Mouse (Mus musculus): ENCODE data around the gene Mpeg1.
A peak's percentile ranks its signal among the peaks of the same experiment; 100 is the strongest.

Gene Mpeg1

DNA sequence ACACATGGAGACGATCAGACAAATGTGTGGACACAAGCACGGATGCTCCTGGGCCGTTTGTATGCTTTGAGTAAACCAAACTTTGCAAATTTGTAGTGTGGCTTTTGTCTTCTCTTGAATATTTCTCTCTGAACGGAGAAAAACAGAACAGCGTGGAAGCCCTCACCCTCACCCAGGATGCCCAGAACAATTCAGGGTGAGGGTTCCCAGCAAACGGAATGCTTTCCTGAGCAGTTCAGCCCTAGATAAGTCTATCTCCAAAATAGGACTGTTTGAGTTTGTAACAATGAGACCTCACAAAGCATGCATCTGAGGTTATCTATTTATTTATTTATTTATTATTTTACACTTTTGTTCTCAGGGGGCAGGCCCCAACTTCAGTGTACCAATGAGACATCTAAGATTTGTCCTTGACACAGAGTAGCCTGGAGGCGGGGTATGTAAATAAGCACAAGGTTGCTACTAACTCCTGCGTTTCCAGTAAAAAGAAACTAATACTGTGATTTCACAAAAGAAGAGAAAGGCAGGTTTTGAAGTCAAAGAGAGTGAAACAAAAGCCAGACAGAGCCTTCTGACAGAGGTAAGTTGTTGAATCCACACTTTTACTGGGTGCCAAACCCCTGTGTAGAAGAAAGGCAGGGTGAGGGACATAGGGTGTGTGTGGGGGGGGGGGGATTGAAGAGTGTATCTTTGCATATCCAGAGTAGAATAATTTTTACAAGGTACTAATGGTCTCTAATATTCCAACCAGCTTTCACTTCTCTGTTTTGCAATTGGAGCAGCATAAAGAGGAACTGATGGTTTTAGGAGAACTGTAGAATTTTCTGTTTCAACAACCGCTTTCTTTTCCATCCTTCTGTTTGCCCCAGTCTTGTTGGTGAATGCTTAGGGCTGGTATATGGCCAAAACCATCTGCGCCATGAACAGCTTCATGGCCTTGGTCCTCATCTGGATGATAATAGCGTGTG is at the start of gene Mpeg1:
Gene Mpeg1, plus strand, starts transcription at position 498 of the 968 bp plus-strand sequence.
- DNase-seq (ENCODE audit: low read depth): no peak

DNA sequence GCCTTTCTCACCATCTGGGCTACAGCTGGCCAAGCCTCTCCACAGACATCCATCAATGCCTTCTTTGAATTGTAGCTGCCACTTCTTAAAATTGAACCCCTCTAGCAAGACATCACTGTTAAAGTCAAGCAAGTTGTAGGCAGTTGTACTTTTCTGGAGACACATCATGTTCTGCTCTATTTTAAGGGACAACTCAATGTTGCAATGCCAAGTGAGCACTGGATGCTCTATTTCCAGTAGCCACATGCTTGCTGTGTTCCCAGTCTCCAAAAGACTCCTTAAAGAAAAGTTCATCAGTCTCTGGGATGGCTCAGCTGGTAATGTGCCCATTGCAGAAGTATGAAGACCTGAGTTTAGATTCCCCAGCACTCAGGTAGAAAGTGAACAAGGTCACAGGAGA is 46.8 kb upstream of the Mpeg1 start:
- DNase-seq (ENCODE audit: low read depth): no peak

DNA sequence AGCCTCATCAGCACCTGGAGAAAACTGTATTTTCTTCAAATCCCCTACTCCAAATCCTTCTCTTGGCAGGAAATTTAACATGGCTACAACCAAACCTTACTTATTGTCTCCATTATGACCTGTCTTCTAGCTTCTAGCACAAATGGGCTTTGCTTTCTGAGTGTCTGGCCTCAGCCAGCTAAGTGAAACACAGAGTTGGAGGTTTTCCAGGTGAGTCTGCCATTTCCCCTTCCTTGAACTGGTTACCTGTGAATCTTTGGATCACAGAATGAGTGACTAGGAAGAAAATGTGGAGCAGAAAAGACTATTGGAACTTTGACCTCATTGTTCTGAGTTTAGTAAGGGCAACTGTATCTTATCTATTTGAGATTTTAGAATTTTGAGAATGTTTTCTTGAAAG is 43.2 kb upstream of the Mpeg1 start, which contains the start of gene Olfr1441:
Gene Olfr1441, plus strand, starts transcription at position 73 of the 400 bp plus-strand sequence.
- no peak for DNase-seq (ENCODE audit: low read depth)

DNA sequence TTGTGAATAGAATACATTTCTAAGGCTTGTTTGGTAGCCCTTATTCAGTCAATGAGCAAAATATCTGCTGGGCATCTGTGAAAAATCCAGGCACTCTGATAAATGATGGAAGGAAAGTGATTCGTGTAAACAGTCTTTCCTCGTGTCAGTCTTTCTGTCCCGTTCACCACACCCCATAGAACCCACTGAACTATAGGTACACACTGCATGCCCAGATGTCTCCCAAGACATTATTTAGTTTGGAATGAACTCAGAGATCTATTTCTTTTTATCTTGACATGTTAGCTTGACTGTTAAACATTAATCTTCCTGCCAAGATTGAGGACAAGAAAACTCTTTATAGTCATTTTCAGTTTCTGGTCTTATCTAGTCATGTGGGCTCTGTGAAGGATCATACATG is 42.3 kb upstream of the Mpeg1 start:
- no peak for DNase-seq (ENCODE audit: low read depth)

- no peak for DNase-seq (ENCODE audit: low read depth)
These were observed 40.0 kb upstream of the Mpeg1 start for GRCm38 (mm10) chr19:12420555-12420954.

- DNase-seq (ENCODE audit: low read depth): no peak
These were observed 38.9 kb upstream of the Mpeg1 start for GRCm38 (mm10) chr19:12421680-12422079.

DNA sequence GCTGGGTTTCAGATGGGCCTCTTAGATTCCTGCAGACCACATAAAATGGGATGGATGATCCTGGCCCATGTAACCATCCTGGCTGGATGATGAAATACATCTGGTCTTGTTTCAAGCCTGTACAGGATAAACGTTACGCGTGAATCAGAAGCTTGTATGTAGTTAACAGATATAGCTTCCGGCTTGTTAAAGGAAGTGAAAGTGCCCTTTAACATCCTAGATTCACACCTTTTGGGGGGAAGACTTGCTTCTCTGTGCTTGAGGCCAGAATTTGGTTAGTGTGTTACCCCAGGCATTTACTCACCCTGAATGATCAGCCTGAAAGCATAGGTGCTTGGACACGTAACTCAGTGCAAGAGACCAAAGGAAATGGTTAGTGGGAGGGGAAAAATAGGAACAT is 33.5 kb upstream of the Mpeg1 start:
- no peak for DNase-seq (ENCODE audit: low read depth)

GRCm38 (mm10) chr19:12427605-12428004 is 33.0 kb upstream of the Mpeg1 start, which contains the start of gene Pfpl:
Gene Pfpl, plus strand, starts transcription at chr19:12427905.
- DNase-seq (ENCODE audit: low read depth): no peak

- DNase-seq (ENCODE audit: low read depth): peak; percentile 48
These were observed 27.5 kb upstream of the Mpeg1 start for GRCm38 (mm10) chr19:12433033-12433432.

GRCm38 (mm10) chr19:12435011-12435416 is 25.6 kb upstream of the Mpeg1 start:
- no peak for DNase-seq (ENCODE audit: low read depth)

- DNase-seq (ENCODE audit: low read depth): no peak
These were observed 24.6 kb upstream of the Mpeg1 start for GRCm38 (mm10) chr19:12435750-12436524.

DNA sequence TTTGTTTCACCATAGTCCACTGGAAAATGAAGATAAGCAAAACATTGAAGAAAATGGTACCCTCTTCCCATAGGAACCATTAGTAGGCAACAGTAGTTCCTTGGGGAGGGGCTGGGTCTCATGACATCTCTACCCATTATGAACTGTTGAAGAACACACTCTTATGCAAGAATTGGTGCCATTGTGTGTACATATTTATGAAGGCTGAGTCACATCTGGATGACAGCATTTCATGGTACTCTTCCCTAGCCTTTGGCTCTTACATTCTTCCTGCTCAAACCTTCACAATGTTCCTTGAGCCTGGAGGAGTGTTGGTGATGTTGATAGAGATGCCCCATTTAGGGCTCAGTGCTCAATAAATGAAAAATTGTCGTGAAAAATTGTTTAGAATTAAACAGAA is 21.0 kb upstream of the Mpeg1 start:
- DNase-seq (ENCODE audit: low read depth): no peak

DNA sequence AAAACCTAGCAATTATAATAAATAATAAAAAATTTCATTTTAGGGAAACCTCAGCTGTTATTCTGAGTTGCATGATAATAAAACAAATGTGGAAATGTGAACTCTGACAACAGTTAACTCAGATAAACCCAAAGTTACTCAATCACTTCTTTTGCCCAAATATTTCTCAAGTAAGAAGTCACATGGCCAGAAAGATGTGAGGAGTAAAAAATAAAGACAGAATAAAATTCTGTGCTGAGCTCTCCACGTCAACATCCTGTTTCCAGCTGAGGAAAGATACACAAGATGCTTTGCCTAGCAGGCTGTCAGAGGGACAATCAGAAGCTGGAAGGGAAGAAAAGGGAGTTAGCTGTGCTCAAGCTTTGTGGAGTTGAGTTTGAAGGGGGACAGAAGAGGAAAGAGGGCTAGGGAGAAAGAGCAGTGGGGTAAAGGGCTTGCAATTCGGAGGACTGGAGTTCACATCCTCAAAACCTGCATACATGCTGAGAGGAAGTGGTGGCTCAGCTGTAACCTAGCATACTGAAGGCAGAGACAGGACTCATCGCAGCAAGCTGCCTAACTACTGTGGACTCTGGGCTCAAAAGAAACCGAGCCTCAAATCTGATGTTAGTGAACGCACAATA is 20.4 kb upstream of the Mpeg1 start:
- DNase-seq (ENCODE audit: low read depth): no peak

DNA sequence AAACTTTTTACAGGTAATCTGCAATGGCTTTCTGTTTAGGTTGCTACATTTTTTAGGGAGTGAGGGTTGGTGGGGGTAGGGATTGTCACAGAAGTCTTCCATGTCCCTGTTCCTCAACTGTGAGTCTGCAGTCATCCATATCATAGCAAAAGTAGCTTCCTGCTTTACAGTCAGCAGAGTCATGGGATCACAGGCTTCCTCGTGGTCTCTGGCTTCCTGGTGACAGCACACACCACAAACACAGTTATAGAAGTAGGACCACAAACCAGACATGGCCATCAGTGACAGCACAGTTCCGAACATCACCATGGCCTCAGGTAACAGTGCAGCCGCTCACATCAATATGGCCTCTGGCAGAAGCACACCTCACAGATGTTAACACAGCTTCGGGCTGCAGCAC is 18.0 kb upstream of the Mpeg1 start:
- DNase-seq (ENCODE audit: low read depth): no peak

- DNase-seq (ENCODE audit: low read depth): no peak
These were observed 15.6 kb upstream of the Mpeg1 start for GRCm38 (mm10) chr19:12445014-12445413.

DNA sequence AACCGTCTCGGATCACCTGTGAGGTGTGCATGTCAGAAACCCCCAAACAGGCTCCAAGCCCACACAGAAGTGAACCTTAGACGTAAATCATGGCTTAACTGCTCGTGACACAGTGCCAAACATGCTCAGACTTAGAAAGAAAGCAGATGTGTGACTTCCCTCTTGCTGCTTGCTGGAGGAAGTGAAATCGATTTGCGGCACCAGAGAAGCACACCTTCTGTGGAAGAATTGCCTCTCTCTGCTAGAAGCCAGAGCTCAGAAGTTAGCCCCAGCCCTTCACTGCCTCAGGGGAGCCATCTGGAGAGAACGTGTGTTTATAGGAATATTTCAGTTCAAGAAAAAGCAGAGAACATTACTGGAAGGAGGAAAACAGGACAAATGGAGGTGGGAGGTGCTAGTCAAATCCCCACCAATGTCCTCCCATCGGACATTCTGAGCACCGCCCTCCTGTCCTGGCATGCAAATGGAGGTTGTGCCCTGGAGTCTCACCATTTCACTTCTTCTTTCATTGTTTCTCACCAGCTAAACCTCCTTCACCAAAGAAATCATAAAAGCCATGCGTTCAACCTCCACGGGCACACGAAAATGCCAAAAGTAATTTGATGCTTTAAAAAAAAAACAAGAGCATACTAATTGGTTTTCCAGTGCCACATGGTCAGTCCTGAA is 3.0 kb upstream of the Mpeg1 start:
- DNase-seq (ENCODE audit: low read depth): no peak

- no peak for DNase-seq (ENCODE audit: low read depth)
These were observed 1.1 kb upstream of the Mpeg1 start for GRCm38 (mm10) chr19:12459516-12459915.

DNA sequence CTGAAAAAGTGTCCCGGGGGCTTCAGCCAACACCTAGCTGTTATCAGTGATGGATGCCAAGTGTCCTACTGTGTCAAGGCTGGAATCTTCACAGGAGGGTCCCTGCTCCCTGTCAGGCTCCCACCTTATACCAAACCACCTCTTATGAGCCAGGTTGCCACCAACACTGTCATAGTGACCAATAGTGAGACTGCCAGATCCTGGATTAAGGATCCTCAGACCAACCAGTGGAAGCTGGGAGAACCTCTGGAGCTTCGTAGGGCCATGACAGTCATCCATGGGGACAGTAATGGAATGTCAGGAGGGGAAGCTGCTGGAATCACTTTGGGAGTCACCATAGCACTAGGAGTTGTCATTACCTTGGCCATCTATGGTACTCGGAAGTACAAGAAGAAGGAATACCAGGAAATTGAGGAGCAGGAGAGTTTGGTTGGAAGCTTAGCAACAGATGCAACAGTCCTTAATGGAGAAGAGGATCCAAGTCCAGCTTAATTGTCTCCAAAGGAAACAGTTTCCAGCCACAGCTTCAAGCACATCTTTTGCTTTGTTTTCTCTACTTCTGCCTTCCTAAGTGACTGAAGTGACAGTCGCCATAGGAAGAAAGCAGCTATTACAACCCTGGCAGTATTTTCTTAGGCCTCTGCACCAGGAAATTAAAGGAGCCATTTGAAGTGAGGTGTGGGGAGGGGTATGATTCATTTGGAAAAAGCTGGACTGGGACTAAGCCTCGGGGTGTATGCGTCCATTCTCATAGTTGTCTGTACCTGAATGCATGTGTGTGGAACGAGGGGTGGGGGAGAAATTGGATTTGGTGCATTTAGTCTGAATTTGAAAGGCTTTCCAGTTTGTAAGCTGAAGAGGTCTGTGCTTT is 2.5 kb downstream of the Mpeg1 start:
- no peak for DNase-seq (ENCODE audit: low read depth)

DNA sequence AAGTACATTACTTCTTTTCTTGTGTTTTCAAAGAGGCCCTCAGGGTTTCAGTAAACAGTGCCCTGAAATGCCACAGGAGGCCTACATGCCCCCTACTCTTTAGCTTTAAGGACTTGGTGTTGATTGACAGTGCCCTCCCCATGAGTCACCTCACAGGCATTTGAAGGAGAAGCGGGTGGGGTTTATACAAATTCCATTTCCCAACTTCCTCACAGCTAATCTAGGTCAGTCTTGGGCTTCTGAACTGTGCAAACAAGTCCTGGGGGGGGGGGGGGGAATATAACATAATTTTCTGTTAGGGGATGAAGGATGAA is 3.1 kb downstream of the Mpeg1 start:
- DNase-seq (ENCODE audit: low read depth): no peak

- DNase-seq (ENCODE audit: low read depth): no peak
These were observed 3.5 kb downstream of the Mpeg1 start for GRCm38 (mm10) chr19:12464127-12464526.

DNA sequence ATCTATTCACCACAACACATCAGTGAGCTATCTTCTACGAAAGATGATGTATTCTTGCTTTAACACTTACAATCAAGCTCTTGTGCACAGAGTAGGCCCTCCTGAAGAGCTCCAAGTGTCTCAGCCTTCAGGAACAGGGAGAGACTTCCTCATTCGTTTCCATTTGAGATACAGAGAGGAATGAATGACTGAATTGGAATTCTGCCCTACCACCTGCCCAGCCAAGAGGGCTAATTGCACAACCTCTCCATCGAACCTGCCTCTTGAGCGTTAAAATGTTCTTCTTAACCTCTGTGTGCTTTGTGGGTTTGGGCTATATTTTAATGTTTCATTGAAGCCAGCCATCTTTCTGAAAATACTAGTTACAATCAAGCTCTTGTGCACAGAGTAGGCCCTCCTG is 4.1 kb downstream of the Mpeg1 start:
- no peak for DNase-seq (ENCODE audit: low read depth)
